Mouse (Mus musculus): ENCODE results near the gene Cnot2.

DNA sequence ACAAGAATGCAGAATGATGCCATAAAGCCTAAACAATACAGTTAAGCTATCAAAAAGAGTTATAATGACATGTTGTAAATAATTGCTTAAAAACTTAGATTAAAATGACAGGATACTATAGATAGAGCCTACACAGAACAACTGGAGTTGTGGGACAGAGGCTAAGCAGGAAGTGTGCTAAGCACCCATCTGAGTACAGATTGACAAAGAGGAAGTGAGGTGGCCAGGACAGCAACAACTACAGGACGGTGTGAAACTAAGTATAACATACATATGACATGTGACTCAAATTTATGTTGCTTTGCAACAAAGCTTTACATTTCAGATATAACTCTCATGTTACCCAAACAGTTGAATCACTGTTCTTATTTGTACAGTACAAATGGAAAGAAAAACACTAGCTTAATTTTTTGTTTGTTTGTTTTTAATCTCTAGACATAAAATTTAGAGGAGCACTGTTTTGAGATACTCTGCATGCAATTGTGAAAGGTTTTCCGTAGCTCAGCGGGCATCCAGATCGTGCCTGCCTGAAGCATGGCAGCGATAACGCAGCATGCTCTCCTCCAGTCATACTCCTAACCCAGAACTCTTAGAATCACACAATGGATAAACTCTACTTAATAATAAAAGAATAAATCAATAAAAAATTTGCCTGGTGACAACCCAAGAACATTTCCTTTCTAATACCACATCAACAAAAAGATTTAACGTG lies 75.9 kb downstream of the Cnot2 start:
- TF ChIP-seq CTCF (conservative IDR thresholded peaks at IDR 0.05; ENCODE audit: low read length) (no peak), POU5F1 (IDR thresholded peaks at IDR 0.05; ENCODE audit: borderline replicate concordance, low read length) (no peak), NANOG (IDR thresholded peaks at IDR 0.05; ENCODE audit: borderline replicate concordance, low read length) (no peak)

All from E14TG2a.4 (cell line).